ENCODE assay signal across 8 mouse cellular contexts in the genomic region with DNA sequence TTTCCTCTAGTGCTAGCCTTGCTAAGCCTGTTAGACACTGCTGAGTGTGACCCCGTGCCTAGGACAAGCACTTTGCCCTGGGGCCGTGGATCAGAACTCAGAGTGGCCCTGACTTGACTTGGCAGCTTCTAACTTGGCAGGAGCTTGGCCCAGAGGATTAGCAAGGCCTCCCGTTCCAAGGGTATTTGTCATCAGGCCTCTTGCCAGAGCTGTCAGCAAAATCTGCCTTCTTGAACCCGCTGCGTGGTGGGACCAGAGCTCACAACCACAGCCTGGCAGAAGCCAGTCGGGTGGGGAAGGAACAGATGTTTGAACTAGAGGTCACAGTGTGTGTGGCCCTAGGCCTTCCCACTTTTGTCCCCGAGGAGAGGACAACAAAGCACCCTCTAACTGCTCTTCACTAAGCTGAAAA. TPM values are rescaled to one million over a fixed set of nuclear protein-coding genes. Genes with fewer than 3 reads are reported as not detected.
DNase-seq lines count a peak whose midpoint lies in the region; ATAC-seq lines count a peak whose summit lies in the region.

No protein-coding gene starts in this region.

- peak; percentile 98 for DNase-seq in kidney, adult 11 months
- DNase-seq in heart, adult 18-20 months, result peak; percentile 91 to 93
- DNase-seq in kidney, postnatal 36 days, result peak; percentile 91 to 96
- DNase-seq in ovary, postnatal 36 days (ENCODE audit: low spot score), result peak; percentile 66
- no peak for DNase-seq in frontal cortex, adult 2 months (ENCODE audit: extremely low spot score in 1 of 2, low spot score in 1 of 2)
- DNase-seq in left cerebral cortex, adult 9 months (ENCODE audit: low spot score in 2 of 2), result no peak

- no peaks in the 10 kb centered on the region for H3K27me3 ChIP-seq in kidney, embryonic 14.5 days (ENCODE audit: control insufficient read depth, insufficient read depth, low read length)

- ATAC-seq in kidney, embryonic 14.5 days (ENCODE audit: low FRiP score, low TSS enrichment), result no peak
- ATAC-seq in cerebellum, adult (ENCODE audit: insufficient number of reproducible peaks, low FRiP score, low TSS enrichment), result 0 out of 2 replicates have a peak, but pooled peaks have one; percentile 23

- H3K4me1 ChIP-seq in kidney, embryonic 14.5 days (ENCODE audit: control insufficient read depth, insufficient read depth, low read length), result peaks cover 25% of the 10 kb centered on the region

- no peaks in the 10 kb centered on the region for H3K36me3 ChIP-seq in kidney, embryonic 14.5 days (ENCODE audit: control insufficient read depth, insufficient read depth, low read length)

- WGBS in kidney, embryonic 14.5 days, result 56% methylated on average over 7 of the region's 7 CpGs

- H3K27ac ChIP-seq in kidney, embryonic 14.5 days (ENCODE audit: low read depth, low read length), result no peak overlapping the region

- H3K9me3 ChIP-seq in kidney, embryonic 14.5 days (ENCODE audit: control insufficient read depth, low read length), result no peaks in the 10 kb centered on the region

- no peak overlapping the region for H3K4me3 ChIP-seq in kidney, embryonic 14.5 days (ENCODE audit: low read length)

- no peak overlapping the region for H3K9ac ChIP-seq in kidney, embryonic 14.5 days (ENCODE audit: low read depth, low read length)

- no peak overlapping the region for H3K4me2 ChIP-seq in kidney, embryonic 14.5 days (replicated peaks; ENCODE audit: low read depth, low read length)

RNA-seq across cellular contexts. Expression of a gene that starts 35.4 kb away (rescaled TPM):
- polyA plus RNA-seq in kidney, embryonic 14.5 days (2014; fragmentation: Nextera tagmentation; extraction: Ambion mirVana), result 1.5 and 1.7 TPM in 2 replicates
- total RNA-seq in heart, adult 18-20 months (2021), result 10 to 100 TPM; 11.3 TPM
- 76.4 and 93.9 TPM in 2 replicates for polyA plus RNA-seq in frontal cortex, adult 2 months (2012; rRNA removed)

Comparison
In these comparisons a context has a peak if more than half of its experiments do, and no peak if none do; other contexts are left out.
1. DNase-seq: peak in kidney, adult 11 months (single experiment), heart, adult 18-20 months (2 of 2), kidney, postnatal 36 days (2 of 2) and ovary, postnatal 36 days (single experiment); none in frontal cortex, adult 2 months (0 of 2) and left cerebral cortex, adult 9 months (0 of 2).
2. RNA of a gene that starts 35.4 kb away (polyA plus RNA-seq): 76.4 to 93.9 TPM in frontal cortex, adult 2 months; 1.5 to 1.7 TPM in kidney, embryonic 14.5 days; every median in the first group is over 10 times any median in the second.